ENCODE assay signal across 9 mouse cellular contexts in the genomic region with DNA sequence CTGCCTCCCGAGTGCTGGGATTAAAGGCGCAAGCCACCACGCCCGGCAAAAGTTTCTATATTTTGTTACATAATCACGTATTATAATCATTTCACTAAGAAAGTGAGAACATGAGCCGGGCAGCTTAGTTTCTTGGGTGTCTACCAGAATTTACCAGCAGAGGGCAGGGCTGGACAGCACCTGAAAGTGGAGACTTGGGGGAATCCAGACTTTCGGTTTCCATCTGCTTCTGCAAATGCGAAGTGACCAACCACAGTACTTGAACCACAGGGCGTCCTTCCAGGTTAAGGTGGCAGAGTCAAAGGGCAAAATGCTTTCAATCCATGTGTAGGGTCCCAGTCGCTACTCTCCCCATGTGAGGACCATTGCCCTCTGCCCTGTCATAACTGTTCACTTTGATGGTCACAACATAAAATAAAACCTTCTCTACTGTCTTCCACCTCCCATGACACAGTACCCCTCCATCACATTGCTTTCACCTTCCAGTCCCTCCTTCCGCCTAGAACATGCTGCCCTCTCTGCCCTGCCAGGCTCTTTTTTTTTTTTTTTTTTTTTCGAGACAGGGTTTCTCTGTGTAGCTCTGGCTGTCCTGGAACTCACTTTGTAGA. TPM values are rescaled to one million over a fixed set of nuclear protein-coding genes. Genes with fewer than 3 reads are reported as not detected.
DNase-seq lines count a peak whose midpoint lies in the region; ATAC-seq and TF ChIP-seq lines count a peak whose summit lies in the region.
"Had no signal": no experiment of that assay in that cellular context is flagged by ENCODE, and none has a peak within 500 bp of the region (broad histone marks: within the 10 kb centered on the region; RNA-seq: fewer than 3 reads in every experiment).

No protein-coding gene starts in this region.

- WGBS in heart, embryonic 14.5 days, result 28% methylated on average over 12 of the region's 12 CpGs
- WGBS in liver, embryonic 15.5 days (ENCODE audit: insufficient replicate concordance), result 22% methylated on average over 12 of the region's 12 CpGs

- peaks cover 64% of the 10 kb centered on the region for H3K4me1 ChIP-seq in E14TG2a.4 (replicated peaks; ENCODE audit: low read depth, low read length)
- peaks cover 3% of the 10 kb centered on the region; the same call in 1 of the 2 replicates for H3K4me1 ChIP-seq in bone marrow macrophage, adult 2 months (ENCODE audit: control insufficient read depth, insufficient read depth, low read length)
- peaks cover 0 to 3% of the 10 kb centered on the region in 2 experiments; a peak in 1 of 4 replicates for H3K4me1 ChIP-seq in heart, embryonic 14.5 days (ENCODE audit: control insufficient read depth in 2 of 2, insufficient read depth in 2 of 2, low read length in 2 of 2)
- peaks cover 14% of the 10 kb centered on the region for H3K4me1 ChIP-seq in liver, embryonic 15.5 days (replicated peaks)
- H3K4me1 ChIP-seq: neural tube, embryonic 12.5 days had no signal

- H3K4me2 ChIP-seq in heart, embryonic 14.5 days (ENCODE audit: low read length), result peak overlapping the region; percentile 59
- H3K4me2 ChIP-seq in liver, embryonic 15.5 days, result peak overlapping the region; percentile 58
- H3K4me2 ChIP-seq: neural tube, embryonic 12.5 days had no signal

- H3K9ac ChIP-seq in heart, embryonic 14.5 days (ENCODE audit: low read length), result peak overlapping the region; percentile 47; the same call in 1 of the 2 replicates
- peak overlapping the region; percentile 27; the same call in 1 of the 2 replicates for H3K9ac ChIP-seq in liver, embryonic 15.5 days
- H3K9ac ChIP-seq: neural tube, embryonic 12.5 days had no signal

- 0 out of 2 replicates have a peak overlapping the region, but pooled peaks have one; percentile 7 for H3K4me3 ChIP-seq in E14TG2a.4 (replicated peaks; ENCODE audit: low read length)
- H3K4me3 ChIP-seq in bone marrow macrophage, adult 2 months (ENCODE audit: insufficient read depth, low read length), result peak overlapping the region; percentile 42
- H3K4me3 ChIP-seq in heart, embryonic 14.5 days (ENCODE audit: control insufficient read depth in 1 of 2, insufficient read depth in 1 of 2, low read depth in 1 of 2, low read length in 2 of 2), result peak overlapping the region; percentile 15 to 16; a peak in 2 of 4 replicates
- H3K4me3 ChIP-seq in liver, embryonic 15.5 days (replicated peaks), result peak overlapping the region; percentile 40
- H3K4me3 ChIP-seq: neural tube, embryonic 12.5 days had no signal

- H3K9me3 ChIP-seq in E14TG2a.4 (ENCODE audit: low read length), result peaks cover 27% of the 10 kb centered on the region
- H3K9me3 ChIP-seq in heart, embryonic 14.5 days (ENCODE audit: control insufficient read depth, low read length), result no peaks in the 10 kb centered on the region
- no peaks in the 10 kb centered on the region for H3K9me3 ChIP-seq in liver, embryonic 15.5 days (replicated peaks)
- H3K9me3 ChIP-seq: neural tube, embryonic 12.5 days had no signal

- no peaks in the 10 kb centered on the region for H3K27me3 ChIP-seq in E14TG2a.4 (ENCODE audit: insufficient read depth, low read length)
- H3K27me3 ChIP-seq in heart, embryonic 14.5 days (ENCODE audit: control insufficient read depth, insufficient read depth, low read length), result no peaks in the 10 kb centered on the region
- H3K27me3 ChIP-seq in liver, embryonic 15.5 days, result no peaks in the 10 kb centered on the region
- H3K27me3 ChIP-seq: neural tube, embryonic 12.5 days had no signal

- no peak overlapping the region for H3K27ac ChIP-seq in bone marrow macrophage, adult 2 months (ENCODE audit: insufficient read depth, low read depth, low read length)
- H3K27ac ChIP-seq in heart, embryonic 14.5 days (replicated peaks in 1 of 2; ENCODE audit: control insufficient read depth in 1 of 2, insufficient read depth in 1 of 2, low read depth in 2 of 2, low read length in 2 of 2), result no peak overlapping the region
- no peak overlapping the region for H3K27ac ChIP-seq in liver, embryonic 15.5 days (replicated peaks)
- H3K27ac ChIP-seq: neural tube, embryonic 12.5 days had no signal

- TF ChIP-seq CTCF in E14TG2a.4 (conservative IDR thresholded peaks at IDR 0.05; ENCODE audit: low read length), result peak; percentile 54
- peak; percentile 65 for TF ChIP-seq CTCF in bone marrow macrophage, adult 2 months (IDR thresholded peaks at IDR 0.05; ENCODE audit: low read depth, low read length)

- TF ChIP-seq POLR2A in bone marrow macrophage, adult 2 months (IDR thresholded peaks at IDR 0.05; ENCODE audit: borderline replicate concordance, low read depth, low read length), result no peak

- ATAC-seq in erythroblast, adult 5-6 weeks (replicated peaks; ENCODE audit: low FRiP score, poor library complexity, severe bottlenecking), result peak; percentile 94
- ATAC-seq in heart, embryonic 14.5 days (ENCODE audit: insufficient number of reproducible peaks, insufficient read depth, low FRiP score, low read depth), result no peak
- ATAC-seq in liver, embryonic 15.5 days (ENCODE audit: insufficient read depth), result peak; percentile 26

- peak; percentile 86 to 89 for DNase-seq in kidney, postnatal 4 days
- DNase-seq in ovary, adult 18-20 months (ENCODE audit: low spot score), result peak; percentile 48
- peak; percentile 32 to 54 for DNase-seq in thymus, adult 18-20 months

- H3K36me3 ChIP-seq in E14TG2a.4 (ENCODE audit: insufficient read depth, low read length), result peaks cover 18% of the 10 kb centered on the region
- no peaks in the 10 kb centered on the region for H3K36me3 ChIP-seq in heart, embryonic 14.5 days (ENCODE audit: control insufficient read depth, insufficient read depth, low read length)
- no peaks in the 10 kb centered on the region for H3K36me3 ChIP-seq in liver, embryonic 15.5 days (replicated peaks)
- H3K36me3 ChIP-seq: neural tube, embryonic 12.5 days had no signal

RNA-seq across cellular contexts. Expression of a gene that starts 20.3 kb away (rescaled TPM):
- 392 and 406 TPM in 2 replicates for polyA plus RNA-seq in bone marrow macrophage, adult 2 months (2012; ENCODE audit: insufficient read depth, insufficient read length, missing spikeins)
- 72.4 and 74.0 TPM in 2 replicates for total RNA-seq in erythroblast, adult 5-6 weeks (2015; ENCODE audit: low replicate concordance)
- 68.7 and 93.8 TPM in 2 replicates for total RNA-seq in erythroblast, adult 5-6 weeks (2017; ENCODE audit: low replicate concordance)
- polyA plus RNA-seq in heart, embryonic 14.5 days (2014; fragmentation: Nextera tagmentation; extraction: Ambion mirVana), result 48.9 and 51.5 TPM in 2 replicates
- polyA plus RNA-seq in liver, embryonic 15.5 days (2015; fragmentation: Nextera tagmentation; extraction: Ambion mirVana), result 47.5 and 54.7 TPM in 2 replicates
